Mouse (Mus musculus): ENCODE data around the gene Pds5a. TPM values are rescaled to one million over a fixed set of nuclear protein-coding genes. Genes with fewer than 3 reads are reported as not detected.
A peak's percentile ranks its signal among the peaks of the same experiment; 100 is the strongest.
"Not testable (repeated sequence)": the region's sequence is repeated elsewhere in the genome, so short reads cannot be mapped to it uniquely, and the experiment has no call there.

The Pds5a gene
- polyA plus RNA-seq, 1 experiment from 2014 or later = 124 TPM

DNA sequence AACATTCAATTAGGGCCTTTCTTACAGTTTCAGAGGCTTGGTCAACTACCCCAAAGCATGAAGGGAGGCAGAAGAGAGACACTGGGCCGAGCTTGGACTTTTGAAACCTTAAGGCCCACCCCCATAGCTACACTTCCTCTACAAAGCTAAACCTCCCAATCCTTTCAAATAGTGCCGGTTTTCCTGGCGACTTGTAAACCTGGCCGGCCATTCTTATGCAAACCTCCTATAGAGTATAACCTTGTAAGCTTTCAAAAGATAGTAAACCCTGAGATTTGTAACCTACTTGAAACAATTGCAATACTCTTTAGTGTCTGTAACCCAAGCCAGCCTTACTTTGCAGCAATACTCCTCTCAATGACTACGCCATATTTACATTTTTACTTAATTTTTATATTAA is 2.0 kb upstream of the Pds5a start:
- DNase-seq (ENCODE audit: low spot score) = no peak
- Histone ChIP-seq H3K4me1 (ENCODE audit: control insufficient read depth, insufficient read depth, low read length) (peaks cover 5% of the 10 kb centered on the region), H3K9me3 (ENCODE audit: control insufficient read depth, low read length) (no peaks in the 10 kb centered on the region), H3K27ac (replicated peaks; ENCODE audit: low read depth, low read length) (no peak overlapping the region), H3K4me3 (ENCODE audit: low read depth, low read length) (no peak overlapping the region), H3K36me3 (ENCODE audit: control insufficient read depth, insufficient read depth, low read length) (no peaks in the 10 kb centered on the region), H3K9ac (ENCODE audit: low read length) (no peak overlapping the region), H3K27me3 (ENCODE audit: control insufficient read depth, insufficient read depth, low read length) (no peaks in the 10 kb centered on the region), H3K4me2 (ENCODE audit: low read depth, severe bottlenecking) (no peak overlapping the region)
- WGBS = 90% methylated on average over 5 of the region's 5 CpGs
- ATAC-seq (ENCODE audit: insufficient number of reproducible peaks, low FRiP score, low TSS enrichment, low read depth) = no peak

DNA sequence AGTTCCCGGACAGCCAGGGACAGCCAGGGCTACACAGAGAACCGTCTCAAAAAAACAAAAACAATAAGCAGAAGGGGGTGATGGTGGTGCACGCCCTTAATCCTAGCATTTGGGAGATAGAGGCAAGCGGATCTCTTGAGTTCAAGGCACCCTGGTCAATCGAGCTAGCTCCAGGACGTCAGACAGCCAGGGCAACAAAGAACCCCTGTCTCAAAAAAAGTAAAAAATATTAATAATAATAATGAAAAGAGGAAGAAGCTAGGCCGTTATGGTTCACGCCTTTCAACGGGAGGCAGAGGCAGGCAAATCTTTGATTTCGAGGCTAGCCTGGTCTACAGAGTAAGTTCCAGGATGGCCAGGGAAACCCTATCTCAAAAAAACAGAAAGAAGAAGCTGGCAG is 1.1 kb upstream of the Pds5a start:
- Histone ChIP-seq H3K4me2 (ENCODE audit: low read depth, severe bottlenecking) (peak overlapping the region; percentile 36), H3K9ac (ENCODE audit: low read length) (peak overlapping the region; percentile 99; the same call in 1 of the 2 replicates), H3K27me3 (ENCODE audit: control insufficient read depth, insufficient read depth, low read length) (no peaks in the 10 kb centered on the region), H3K4me1 (ENCODE audit: control insufficient read depth, insufficient read depth, low read length) (peaks cover 5% of the 10 kb centered on the region), H3K4me3 (ENCODE audit: low read depth, low read length) (peak overlapping the region; percentile 98), H3K36me3 (ENCODE audit: control insufficient read depth, insufficient read depth, low read length) (no peaks in the 10 kb centered on the region), H3K9me3 (ENCODE audit: control insufficient read depth, low read length) (no peaks in the 10 kb centered on the region), H3K27ac (replicated peaks; ENCODE audit: low read depth, low read length) (peak overlapping the region; percentile 97; the same call in 1 of the 2 replicates)
- DNase-seq (ENCODE audit: low spot score) = no peak
- 76% methylated on average over 10 of the region's 10 CpGs for WGBS
- no peak for ATAC-seq (ENCODE audit: insufficient number of reproducible peaks, low FRiP score, low TSS enrichment, low read depth)

DNA sequence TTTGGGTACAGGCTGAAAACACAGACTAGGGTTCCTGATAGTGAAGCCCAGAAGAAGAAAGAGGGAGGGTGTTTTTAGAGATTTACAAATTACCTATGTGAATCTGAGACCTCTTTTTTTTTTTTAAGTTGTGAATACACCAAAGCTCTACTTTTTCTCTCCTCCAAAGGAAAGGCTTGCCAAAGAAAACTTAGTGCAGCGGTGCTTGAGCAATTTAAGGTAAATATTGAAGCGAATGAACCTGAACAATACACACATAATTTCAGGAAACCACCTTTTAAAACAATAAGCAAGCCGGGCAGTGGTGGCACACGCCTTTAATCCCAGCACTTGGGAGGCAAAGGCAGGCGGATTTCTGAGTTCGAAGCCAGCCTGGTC is 675 bp upstream of the Pds5a start:
- Histone ChIP-seq H3K9ac (ENCODE audit: low read length) (peak overlapping the region; percentile 99), H3K9me3 (ENCODE audit: control insufficient read depth, low read length) (no peaks in the 10 kb centered on the region), H3K4me1 (ENCODE audit: control insufficient read depth, insufficient read depth, low read length) (peaks cover 5% of the 10 kb centered on the region), H3K27ac (replicated peaks; ENCODE audit: low read depth, low read length) (peak overlapping the region; percentile 97), H3K27me3 (ENCODE audit: control insufficient read depth, insufficient read depth, low read length) (no peaks in the 10 kb centered on the region), H3K36me3 (ENCODE audit: control insufficient read depth, insufficient read depth, low read length) (no peaks in the 10 kb centered on the region), H3K4me3 (ENCODE audit: low read depth, low read length) (peak overlapping the region; percentile 98), H3K4me2 (ENCODE audit: low read depth, severe bottlenecking) (peak overlapping the region; percentile 36)
- ATAC-seq (ENCODE audit: insufficient number of reproducible peaks, low FRiP score, low TSS enrichment, low read depth) (no peak), DNase-seq (ENCODE audit: low spot score) (no peak)
- WGBS = 18% methylated on average over 6 of the region's 6 CpGs

DNA sequence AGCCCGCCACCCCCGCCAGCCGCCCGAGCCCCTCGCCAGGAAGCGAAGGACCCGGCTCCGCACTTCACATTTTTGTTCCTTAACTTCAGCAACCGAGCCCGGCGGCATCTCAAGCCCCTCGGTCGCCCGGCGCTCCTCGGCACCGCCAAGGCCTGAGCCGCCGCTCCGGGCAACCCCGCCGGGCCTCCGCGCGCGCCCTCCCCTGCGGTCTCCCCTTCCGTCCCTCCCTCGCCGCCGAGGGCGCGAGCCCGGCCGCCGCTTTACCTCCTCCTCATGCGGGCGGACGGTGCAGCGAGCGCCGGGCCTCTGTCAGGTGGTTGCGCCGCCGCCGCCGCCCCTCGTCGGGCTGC is 612 bp downstream of the Pds5a start:
- Histone ChIP-seq H3K36me3 (ENCODE audit: control insufficient read depth, insufficient read depth, low read length) (0 out of 2 replicates have a peak, but pooled peaks cover 2% of the 10 kb centered on the region), H3K27me3 (ENCODE audit: control insufficient read depth, insufficient read depth, low read length) (no peaks in the 10 kb centered on the region), H3K4me3 (ENCODE audit: low read depth, low read length) (peak overlapping the region; percentile 98), H3K9me3 (ENCODE audit: control insufficient read depth, low read length) (no peaks in the 10 kb centered on the region), H3K9ac (ENCODE audit: low read length) (peak overlapping the region; percentile 99), H3K4me2 (ENCODE audit: low read depth, severe bottlenecking) (peak overlapping the region; percentile 43), H3K4me1 (ENCODE audit: control insufficient read depth, insufficient read depth, low read length) (peaks cover 5% of the 10 kb centered on the region), H3K27ac (replicated peaks; ENCODE audit: low read depth, low read length) (peak overlapping the region; percentile 97)
- ATAC-seq (ENCODE audit: insufficient number of reproducible peaks, low FRiP score, low TSS enrichment, low read depth) (peak; percentile 56; the same call in 1 of the 2 replicates), DNase-seq (ENCODE audit: low spot score) (peak; percentile 69)
- 0% methylated on average over 32 of the region's 49 CpGs for WGBS

DNA sequence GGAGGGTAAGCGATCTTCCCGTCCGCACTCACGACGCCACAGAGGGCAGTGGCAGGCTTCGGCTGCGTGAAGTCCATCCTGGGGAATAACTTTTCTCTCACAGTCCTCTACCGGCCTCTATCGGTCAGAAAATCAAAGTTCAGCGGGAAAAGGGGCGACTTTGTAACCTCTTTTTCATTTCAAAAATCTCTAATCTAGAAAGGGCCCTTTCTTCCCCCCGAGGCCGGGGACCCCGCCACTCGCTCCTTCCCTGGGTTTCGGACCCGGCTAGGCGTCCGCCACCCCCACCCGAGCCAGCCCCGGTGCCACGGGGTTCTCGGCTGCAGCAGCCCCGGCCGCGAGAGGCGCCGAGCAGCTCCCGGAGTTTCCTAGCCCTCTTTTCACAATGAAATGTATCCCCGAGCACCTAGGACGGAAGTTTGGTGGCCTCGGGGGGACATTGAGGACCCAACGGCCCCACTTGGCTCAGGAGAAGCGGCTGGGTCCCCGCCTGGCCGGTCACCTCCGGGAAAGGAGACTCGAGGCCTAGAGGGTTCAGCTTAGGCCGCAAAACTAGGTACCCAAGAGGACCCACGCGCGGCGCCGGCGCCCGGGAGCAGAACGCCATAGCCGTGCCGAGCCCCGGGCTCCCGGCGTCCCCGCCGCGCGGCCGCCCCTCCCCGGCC is 1.1 kb downstream of the Pds5a start:
- Histone ChIP-seq H3K4me1 (ENCODE audit: control insufficient read depth, insufficient read depth, low read length) (peaks cover 5% of the 10 kb centered on the region), H3K4me3 (ENCODE audit: low read depth, low read length) (peak overlapping the region; percentile 98), H3K27ac (replicated peaks; ENCODE audit: low read depth, low read length) (peak overlapping the region; percentile 97), H3K27me3 (ENCODE audit: control insufficient read depth, insufficient read depth, low read length) (no peaks in the 10 kb centered on the region), H3K4me2 (ENCODE audit: low read depth, severe bottlenecking) (peak overlapping the region; percentile 43), H3K9ac (ENCODE audit: low read length) (peak overlapping the region; percentile 99), H3K36me3 (ENCODE audit: control insufficient read depth, insufficient read depth, low read length) (0 out of 2 replicates have a peak, but pooled peaks cover 2% of the 10 kb centered on the region), H3K9me3 (ENCODE audit: control insufficient read depth, low read length) (no peaks in the 10 kb centered on the region)
- peak; percentile 11; the same call in 1 of the 2 replicates for ATAC-seq (ENCODE audit: insufficient number of reproducible peaks, low FRiP score, low TSS enrichment, low read depth)
- under 1% methylated on average over 58 of the region's 58 CpGs for WGBS
- DNase-seq (ENCODE audit: low spot score) = peak; percentile 77

DNA sequence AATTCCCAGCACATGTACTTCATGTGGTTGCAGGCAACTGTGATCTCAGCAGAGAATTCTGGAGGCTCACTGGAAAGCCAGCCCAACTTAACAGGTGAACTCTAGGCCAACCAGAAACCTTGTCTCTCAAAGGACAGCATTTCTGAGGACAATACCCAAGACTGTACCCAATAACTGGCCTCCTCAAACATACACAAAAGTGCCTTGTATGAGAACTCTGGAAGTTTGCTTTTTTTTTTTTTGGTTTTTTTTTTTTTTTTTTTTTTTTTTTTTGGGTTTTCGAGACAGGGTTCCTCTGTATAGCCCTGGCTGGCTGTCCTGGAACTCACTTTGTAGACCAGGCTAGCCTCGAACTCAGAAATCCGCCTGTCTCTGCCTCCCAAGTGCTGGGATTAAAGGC is 4.0 kb downstream of the Pds5a start:
- H3K27me3 ChIP-seq (ENCODE audit: control insufficient read depth, insufficient read depth, low read length); DNase-seq (ENCODE audit: low spot score); H3K4me2 ChIP-seq (ENCODE audit: low read depth, severe bottlenecking); H3K9me3 ChIP-seq (ENCODE audit: control insufficient read depth, low read length); H3K27ac ChIP-seq (replicated peaks; ENCODE audit: low read depth, low read length); H3K4me3 ChIP-seq (ENCODE audit: low read depth, low read length); H3K9ac ChIP-seq (ENCODE audit: low read length); ATAC-seq (ENCODE audit: insufficient number of reproducible peaks, low FRiP score, low TSS enrichment, low read depth); H3K4me1 ChIP-seq (ENCODE audit: control insufficient read depth, insufficient read depth, low read length); H3K36me3 ChIP-seq (ENCODE audit: control insufficient read depth, insufficient read depth, low read length): not testable (repeated sequence)
- 89% methylated on average over 3 of the region's 3 CpGs for WGBS

DNA sequence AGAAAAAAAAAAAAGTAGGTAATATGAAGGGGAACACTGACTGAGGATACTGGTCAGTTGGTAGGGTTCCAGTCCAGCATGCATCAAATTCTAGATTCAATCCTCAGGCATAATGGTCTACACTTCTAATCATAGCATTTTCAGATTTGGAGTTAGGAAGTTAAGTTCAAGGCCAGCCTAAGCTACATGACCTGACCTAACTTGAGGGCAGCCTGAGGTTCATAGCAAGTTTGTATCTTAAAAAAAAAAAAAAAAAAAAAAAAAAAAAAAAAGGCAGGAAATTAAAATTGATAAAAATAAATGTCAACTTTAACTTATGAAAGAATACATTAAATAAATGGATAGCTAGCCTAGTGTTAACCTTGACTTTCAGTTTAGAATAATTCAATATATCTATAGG is 5.1 kb downstream of the Pds5a start:
- Histone ChIP-seq H3K9ac (ENCODE audit: low read length) (no peak overlapping the region), H3K27ac (replicated peaks; ENCODE audit: low read depth, low read length) (no peak overlapping the region), H3K4me1 (ENCODE audit: control insufficient read depth, insufficient read depth, low read length) (peaks cover 5% of the 10 kb centered on the region), H3K4me2 (ENCODE audit: low read depth, severe bottlenecking) (no peak overlapping the region), H3K9me3 (ENCODE audit: control insufficient read depth, low read length) (no peaks in the 10 kb centered on the region), H3K4me3 (ENCODE audit: low read depth, low read length) (no peak overlapping the region), H3K36me3 (ENCODE audit: control insufficient read depth, insufficient read depth, low read length) (peaks cover 2% of the 10 kb centered on the region; the same call in 1 of the 2 replicates), H3K27me3 (ENCODE audit: control insufficient read depth, insufficient read depth, low read length) (no peaks in the 10 kb centered on the region)
- DNase-seq (ENCODE audit: low spot score) = no peak
- ATAC-seq (ENCODE audit: insufficient number of reproducible peaks, low FRiP score, low TSS enrichment, low read depth) = no peak

DNA sequence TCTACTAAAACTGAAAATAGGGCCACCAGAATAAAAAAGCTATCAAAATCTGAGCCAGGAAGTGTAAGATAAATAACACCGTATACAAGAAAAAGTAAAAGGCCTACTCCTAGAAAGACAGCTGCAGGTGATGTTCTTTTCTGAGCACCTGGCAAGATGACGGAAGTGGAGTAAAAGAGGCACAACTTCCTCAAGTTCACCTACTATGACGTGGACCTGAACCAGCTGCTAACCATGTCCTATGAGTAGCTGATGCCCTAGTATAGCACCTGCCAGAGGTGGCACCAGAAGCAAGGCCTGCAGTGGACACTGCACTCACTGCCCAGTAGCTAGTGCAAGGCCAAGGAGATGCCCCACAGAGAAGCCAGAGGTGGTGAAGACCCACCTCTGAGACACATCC is 9.3 kb downstream of the Pds5a start:
- H3K9ac ChIP-seq (ENCODE audit: low read length) = no peak overlapping the region
- peaks cover 2% of the 10 kb centered on the region; the same call in 1 of the 2 replicates for H3K36me3 ChIP-seq (ENCODE audit: control insufficient read depth, insufficient read depth, low read length)
- WGBS = 87% methylated on average over 3 of the region's 3 CpGs
- no peak for ATAC-seq (ENCODE audit: insufficient number of reproducible peaks, low FRiP score, low TSS enrichment, low read depth)
- no peak overlapping the region for H3K27ac ChIP-seq (replicated peaks; ENCODE audit: low read depth, low read length)
- DNase-seq (ENCODE audit: low spot score) = no peak
- no peak overlapping the region for H3K4me3 ChIP-seq (ENCODE audit: low read depth, low read length)
- no peaks in the 10 kb centered on the region for H3K4me1 ChIP-seq (ENCODE audit: control insufficient read depth, insufficient read depth, low read length)
- H3K4me2 ChIP-seq (ENCODE audit: low read depth, severe bottlenecking) = no peak overlapping the region
- H3K9me3 ChIP-seq (ENCODE audit: control insufficient read depth, low read length) = no peaks in the 10 kb centered on the region
- no peaks in the 10 kb centered on the region for H3K27me3 ChIP-seq (ENCODE audit: control insufficient read depth, insufficient read depth, low read length)

DNA sequence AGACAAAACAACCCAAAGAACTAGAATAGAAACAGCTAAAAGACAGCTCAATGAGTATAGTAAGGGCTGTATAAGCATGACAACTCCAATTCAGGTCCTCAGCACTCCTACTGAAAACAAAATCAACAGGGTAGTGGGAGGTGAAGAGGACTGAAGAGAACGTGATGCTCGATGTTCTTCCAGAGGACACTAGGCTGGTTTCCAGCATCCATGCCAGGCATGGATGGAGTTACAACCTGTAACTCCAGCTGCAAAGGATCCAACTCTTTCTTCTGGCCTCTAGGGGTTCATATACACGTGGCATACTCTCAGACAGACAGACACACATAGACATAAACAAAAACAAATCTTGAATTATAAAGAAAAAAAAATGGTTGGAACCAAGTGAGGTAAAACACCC is 11.3 kb downstream of the Pds5a start:
- H3K27ac ChIP-seq (replicated peaks; ENCODE audit: low read depth, low read length) = no peak overlapping the region
- WGBS = 91% methylated on average over 3 of the region's 3 CpGs
- no peaks in the 10 kb centered on the region for H3K4me1 ChIP-seq (ENCODE audit: control insufficient read depth, insufficient read depth, low read length)
- H3K4me2 ChIP-seq (ENCODE audit: low read depth, severe bottlenecking) = no peak overlapping the region
- DNase-seq (ENCODE audit: low spot score) (no peak), ATAC-seq (ENCODE audit: insufficient number of reproducible peaks, low FRiP score, low TSS enrichment, low read depth) (no peak)
- H3K9ac ChIP-seq (ENCODE audit: low read length) = no peak overlapping the region
- H3K9me3 ChIP-seq (ENCODE audit: control insufficient read depth, low read length) = no peaks in the 10 kb centered on the region
- no peaks in the 10 kb centered on the region; the same call in 1 of the 2 replicates for H3K36me3 ChIP-seq (ENCODE audit: control insufficient read depth, insufficient read depth, low read length)
- no peaks in the 10 kb centered on the region for H3K27me3 ChIP-seq (ENCODE audit: control insufficient read depth, insufficient read depth, low read length)
- no peak overlapping the region for H3K4me3 ChIP-seq (ENCODE audit: low read depth, low read length)

Data from limb, embryonic 11.5 days (tissue).